Mouse (Mus musculus): ENCODE results near the gene Crim1. TPM values are rescaled to one million over a fixed set of nuclear protein-coding genes. Genes with fewer than 3 reads are reported as not detected.

Gene Crim1
- polyA plus RNA-seq, 1 experiment from 2014 or later, result 0.63 TPM

DNA sequence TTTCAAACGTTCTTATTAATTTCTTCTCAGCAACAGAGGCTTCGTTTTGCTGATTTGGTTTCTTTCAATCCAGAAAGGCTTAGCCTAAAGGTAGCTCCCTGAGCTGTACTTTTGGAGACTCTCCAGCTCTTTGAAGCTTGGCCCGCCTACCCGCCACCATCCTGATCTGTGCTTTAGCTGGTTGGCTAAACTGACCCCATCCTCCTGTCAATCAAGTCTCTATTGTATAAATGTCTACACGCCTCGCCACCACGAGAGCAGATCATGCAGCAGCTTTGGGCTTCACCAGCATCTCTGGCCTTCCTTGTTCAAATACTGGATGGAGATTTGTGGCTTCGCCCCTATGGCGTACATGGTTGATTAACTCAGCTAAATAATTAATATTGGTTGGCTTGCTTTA lies 108.2 kb downstream of the Crim1 start:
- H3K27ac ChIP-seq (replicated peaks), result no peak overlapping the region
- H3K27me3 ChIP-seq, result no peaks in the 10 kb centered on the region
- ATAC-seq (ENCODE audit: insufficient read depth), result no peak
- peaks cover 7% of the 10 kb centered on the region for H3K4me1 ChIP-seq (replicated peaks)
- 77% methylated on average over 9 of the region's 9 CpGs for WGBS (ENCODE audit: insufficient replicate concordance)
- H3K9me3 ChIP-seq (replicated peaks), result no peaks in the 10 kb centered on the region
- H3K9ac ChIP-seq, result no peak overlapping the region
- no peak overlapping the region for H3K4me3 ChIP-seq (replicated peaks)
- H3K36me3 ChIP-seq (replicated peaks), result no peaks in the 10 kb centered on the region
- H3K4me2 ChIP-seq, result no peak overlapping the region

DNA sequence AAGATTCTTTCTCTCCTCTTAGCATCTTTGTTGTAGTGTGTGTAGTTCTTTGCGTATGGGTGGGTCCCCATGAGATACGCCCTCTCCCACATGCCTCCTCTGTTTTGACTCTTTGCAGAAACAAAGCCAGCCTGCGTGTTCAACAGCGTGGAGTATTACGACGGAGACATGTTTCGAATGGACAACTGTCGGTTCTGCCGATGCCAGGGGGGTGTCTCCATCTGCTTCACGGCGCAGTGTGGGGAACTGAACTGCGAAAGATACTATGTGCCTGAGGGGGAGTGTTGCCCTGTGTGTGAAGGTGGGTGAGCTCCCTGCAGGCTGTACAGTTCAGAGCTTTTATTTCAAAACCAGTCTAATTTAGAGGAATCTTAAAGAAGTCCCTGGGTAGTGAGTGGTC lies 113.0 kb downstream of the Crim1 start:
- ATAC-seq (ENCODE audit: insufficient read depth), result no peak
- Histone ChIP-seq H3K9me3 (replicated peaks) (no peaks in the 10 kb centered on the region), H3K27ac (replicated peaks) (no peak overlapping the region), H3K4me2 (no peak overlapping the region), H3K36me3 (replicated peaks) (no peaks in the 10 kb centered on the region), H3K4me1 (replicated peaks) (no peaks in the 10 kb centered on the region), H3K9ac (no peak overlapping the region), H3K27me3 (no peaks in the 10 kb centered on the region), H3K4me3 (replicated peaks) (no peak overlapping the region)
- WGBS (ENCODE audit: insufficient replicate concordance), result 83% methylated on average over 12 of the region's 12 CpGs

DNA sequence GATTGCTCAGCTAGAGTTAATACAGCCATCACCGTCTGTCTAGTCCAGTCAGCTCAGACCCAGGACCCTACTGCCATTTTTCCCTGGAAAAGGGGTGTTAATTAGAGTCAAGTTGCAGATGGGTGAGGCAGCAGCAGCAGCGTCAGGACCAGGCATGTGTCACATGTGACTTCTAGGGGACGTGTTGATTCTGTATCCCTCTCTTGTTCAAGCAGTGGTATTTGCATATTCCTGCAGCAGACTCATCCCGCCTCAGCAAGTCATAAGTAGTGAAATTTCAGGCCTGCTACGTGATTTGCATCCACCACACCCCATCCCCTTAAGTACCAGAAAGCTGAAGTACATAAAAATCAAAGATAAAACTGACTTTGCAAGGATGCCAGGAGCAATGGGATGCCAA lies 113.6 kb downstream of the Crim1 start:
- no peaks in the 10 kb centered on the region for H3K36me3 ChIP-seq (replicated peaks)
- no peak overlapping the region for H3K27ac ChIP-seq (replicated peaks)
- H3K9ac ChIP-seq, result no peak overlapping the region
- no peaks in the 10 kb centered on the region for H3K4me1 ChIP-seq (replicated peaks)
- ATAC-seq (ENCODE audit: insufficient read depth), result no peak
- WGBS (ENCODE audit: insufficient replicate concordance), result 70% methylated on average over 5 of the region's 5 CpGs
- H3K4me2 ChIP-seq, result no peak overlapping the region
- H3K9me3 ChIP-seq (replicated peaks), result no peaks in the 10 kb centered on the region
- H3K27me3 ChIP-seq, result no peaks in the 10 kb centered on the region
- no peak overlapping the region for H3K4me3 ChIP-seq (replicated peaks)

DNA sequence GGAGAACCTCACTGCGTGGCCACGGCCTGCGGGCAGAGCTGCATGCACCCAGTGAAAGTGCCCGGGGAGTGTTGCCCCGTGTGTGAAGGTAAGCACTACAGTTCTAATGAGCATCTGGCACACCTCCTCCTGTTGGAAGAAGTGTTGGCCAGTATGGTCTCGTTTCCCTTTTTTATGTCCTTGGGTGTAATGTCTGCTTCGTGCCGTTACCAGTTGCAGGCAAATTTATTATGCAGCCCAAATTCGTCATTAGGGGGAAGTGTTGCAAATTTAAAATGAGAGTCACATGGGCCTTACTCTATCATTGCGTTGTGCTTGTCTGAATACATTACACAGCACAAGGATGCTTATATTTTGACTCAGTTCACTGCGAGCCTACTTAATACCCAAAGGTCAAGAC lies 115.6 kb downstream of the Crim1 start:
- WGBS (ENCODE audit: insufficient replicate concordance), result 78% methylated on average over 11 of the region's 11 CpGs
- no peak for ATAC-seq (ENCODE audit: insufficient read depth)
- Histone ChIP-seq H3K27ac (replicated peaks) (no peak overlapping the region), H3K27me3 (no peaks in the 10 kb centered on the region), H3K9ac (no peak overlapping the region), H3K4me2 (no peak overlapping the region), H3K36me3 (replicated peaks) (no peaks in the 10 kb centered on the region), H3K4me1 (replicated peaks) (peaks cover 9% of the 10 kb centered on the region), H3K9me3 (replicated peaks) (no peaks in the 10 kb centered on the region), H3K4me3 (replicated peaks) (no peak overlapping the region)

DNA sequence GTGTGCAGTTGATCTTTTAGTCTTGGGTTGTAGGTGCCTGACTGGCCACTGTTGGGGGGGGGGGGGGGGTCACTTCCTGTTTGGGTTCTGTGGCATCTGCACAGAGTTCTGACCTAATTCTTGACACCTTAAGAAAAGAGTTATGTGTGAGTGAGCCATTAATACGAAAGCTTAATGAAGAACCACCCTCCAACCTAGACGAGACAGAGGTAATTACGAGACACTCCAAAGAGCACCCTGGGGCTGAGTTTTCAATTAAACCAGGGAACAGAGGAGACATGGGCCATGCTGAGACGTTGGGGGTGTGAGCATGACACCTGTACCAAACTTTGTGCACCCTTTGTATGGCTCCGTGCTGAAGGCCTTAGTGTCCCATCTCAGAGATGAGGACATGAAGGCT lies 117.3 kb downstream of the Crim1 start:
- Histone ChIP-seq H3K27me3 (no peaks in the 10 kb centered on the region), H3K36me3 (replicated peaks) (no peaks in the 10 kb centered on the region), H3K4me3 (replicated peaks) (no peak overlapping the region), H3K27ac (replicated peaks) (no peak overlapping the region), H3K9ac (no peak overlapping the region), H3K9me3 (replicated peaks) (no peaks in the 10 kb centered on the region), H3K4me2 (no peak overlapping the region), H3K4me1 (replicated peaks) (peaks cover 16% of the 10 kb centered on the region)
- ATAC-seq (ENCODE audit: insufficient read depth), result no peak
- 74% methylated on average over 5 of the region's 5 CpGs for WGBS (ENCODE audit: insufficient replicate concordance)

DNA sequence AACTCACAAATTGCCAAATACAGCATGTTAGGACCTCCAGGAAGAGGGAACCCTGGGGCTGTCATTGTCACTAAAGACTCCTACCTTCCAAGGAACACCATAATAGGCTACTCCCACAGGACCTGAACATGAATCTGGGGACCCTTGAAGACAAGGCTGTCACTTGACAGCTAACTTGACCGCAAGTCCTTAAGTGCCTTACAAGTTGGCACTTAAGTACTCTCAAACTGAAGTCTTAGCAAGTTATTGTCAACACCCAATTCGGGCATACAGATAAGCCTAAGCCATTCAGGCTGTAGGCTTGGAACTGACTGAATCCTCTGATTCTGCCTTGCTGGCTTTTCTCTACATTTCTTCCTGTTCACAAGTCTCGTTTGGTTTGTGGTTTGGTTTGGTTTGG lies 118.8 kb downstream of the Crim1 start:
- H3K9ac ChIP-seq, result no peak overlapping the region
- peaks cover 18% of the 10 kb centered on the region for H3K4me1 ChIP-seq (replicated peaks)

DNA sequence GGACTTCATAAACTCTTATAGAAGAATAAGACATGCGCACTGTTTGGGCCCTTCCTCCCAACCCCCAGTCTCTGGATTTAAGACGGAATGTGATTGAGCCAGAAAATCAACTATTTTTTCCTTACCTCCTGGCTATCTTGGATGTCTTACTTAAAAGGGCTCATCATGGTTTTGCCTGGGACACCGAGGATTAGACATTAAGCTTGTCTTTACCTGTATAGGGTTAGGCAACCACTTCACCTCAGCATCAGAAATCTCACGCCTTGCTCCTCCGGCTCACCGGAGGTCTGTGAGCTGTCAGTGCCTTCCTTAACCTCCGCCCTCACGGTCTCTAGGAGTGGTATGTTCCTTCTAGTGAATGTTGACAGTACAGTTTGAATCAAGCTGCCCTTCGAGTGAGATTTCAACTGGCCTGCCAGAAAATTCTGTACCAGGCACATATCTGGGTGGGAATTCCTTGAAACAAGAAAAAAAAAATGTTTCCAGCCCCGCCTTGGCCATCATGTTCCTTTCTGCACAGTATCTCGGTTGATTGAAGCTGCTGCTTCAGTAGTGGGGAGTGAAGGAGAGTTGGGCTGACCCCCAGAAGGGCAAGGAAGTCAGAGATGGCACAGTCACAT lies 121.3 kb downstream of the Crim1 start:
- H3K27me3 ChIP-seq, result no peaks in the 10 kb centered on the region
- no peak overlapping the region for H3K27ac ChIP-seq (replicated peaks)
- ATAC-seq (ENCODE audit: insufficient read depth), result no peak
- no peak overlapping the region for H3K9ac ChIP-seq
- no peaks in the 10 kb centered on the region for H3K36me3 ChIP-seq (replicated peaks)
- H3K4me2 ChIP-seq, result no peak overlapping the region
- no peaks in the 10 kb centered on the region for H3K9me3 ChIP-seq (replicated peaks)
- 71% methylated on average over 11 of the region's 11 CpGs for WGBS (ENCODE audit: insufficient replicate concordance)
- H3K4me3 ChIP-seq (replicated peaks), result no peak overlapping the region
- H3K4me1 ChIP-seq (replicated peaks), result peaks cover 25% of the 10 kb centered on the region

More for the DNA sequence above, 118.8 kb downstream of the Crim1 start:
- no peak for ATAC-seq (ENCODE audit: insufficient read depth)
- H3K4me2 ChIP-seq, result no peak overlapping the region
- H3K9me3 ChIP-seq (replicated peaks), result no peaks in the 10 kb centered on the region
- H3K27ac ChIP-seq (replicated peaks), result no peak overlapping the region
- no peaks in the 10 kb centered on the region for H3K27me3 ChIP-seq
- H3K4me3 ChIP-seq (replicated peaks), result no peak overlapping the region
- 47% methylated on average over 3 of the region's 3 CpGs for WGBS (ENCODE audit: insufficient replicate concordance)
- no peaks in the 10 kb centered on the region for H3K36me3 ChIP-seq (replicated peaks)

DNA sequence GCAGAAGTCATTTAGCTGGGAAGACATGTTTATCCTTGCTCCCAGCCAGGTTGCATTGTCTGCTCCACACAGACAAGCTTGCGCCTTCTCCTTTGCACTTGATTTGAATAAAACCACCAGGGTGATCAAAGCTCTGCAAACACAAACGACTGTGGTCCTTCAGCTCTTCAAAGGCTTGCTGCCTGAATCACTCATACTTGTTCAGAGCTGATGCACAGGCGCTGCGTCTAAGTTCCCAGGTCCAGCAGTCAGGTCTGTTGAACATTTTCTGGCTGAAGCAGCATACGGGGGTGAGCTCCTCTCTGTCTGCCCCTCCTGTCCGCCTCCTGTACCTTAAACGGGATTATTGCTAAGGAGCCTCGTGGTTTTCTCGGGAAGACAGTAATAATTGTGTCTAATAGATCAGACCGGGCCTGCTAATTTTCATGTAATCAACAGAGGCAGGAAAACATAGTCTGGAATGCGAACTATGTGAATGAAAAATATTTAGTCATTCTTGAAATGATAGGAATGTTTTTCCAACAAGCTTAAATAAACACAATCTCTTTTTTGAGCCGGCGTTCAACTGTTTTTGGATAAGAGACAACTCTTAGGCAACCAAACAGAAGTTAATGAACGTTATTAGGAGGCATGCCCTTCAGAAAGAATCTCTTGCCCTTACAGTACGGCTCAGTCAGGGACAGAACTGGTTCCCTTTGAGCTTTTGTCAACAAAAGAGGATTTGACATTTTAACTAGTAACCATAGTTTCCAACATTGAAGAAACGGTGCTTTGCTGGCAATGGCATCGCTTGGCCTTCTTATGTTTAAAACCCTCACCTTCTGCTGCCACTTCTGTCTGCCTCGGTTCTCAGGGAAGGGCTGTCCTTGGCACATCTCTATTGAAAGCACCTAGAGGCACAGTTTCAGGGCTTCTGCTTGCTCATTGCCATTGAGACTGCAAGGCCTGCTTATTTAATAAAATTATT lies 122.6 kb downstream of the Crim1 start:
- ATAC-seq (ENCODE audit: insufficient read depth), result no peak

GRCm38 (mm10) chr17:78325761-78326332 lies 125.8 kb downstream of the Crim1 start:
- Histone ChIP-seq H3K27ac (replicated peaks) (peak overlapping the region; percentile 59), H3K9me3 (replicated peaks) (no peaks in the 10 kb centered on the region), H3K9ac (no peak overlapping the region), H3K4me3 (replicated peaks) (no peak overlapping the region), H3K4me2 (no peak overlapping the region), H3K36me3 (replicated peaks) (no peaks in the 10 kb centered on the region), H3K27me3 (no peaks in the 10 kb centered on the region), H3K4me1 (replicated peaks) (peaks cover 45% of the 10 kb centered on the region)
- WGBS (ENCODE audit: insufficient replicate concordance), result 74% methylated on average over 7 of the region's 7 CpGs
- no peak for ATAC-seq (ENCODE audit: insufficient read depth)

More for the DNA sequence above, 122.6 kb downstream of the Crim1 start:
- no peaks in the 10 kb centered on the region for H3K9me3 ChIP-seq (replicated peaks)
- H3K4me3 ChIP-seq (replicated peaks), result no peak overlapping the region
- no peaks in the 10 kb centered on the region for H3K36me3 ChIP-seq (replicated peaks)
- no peaks in the 10 kb centered on the region for H3K27me3 ChIP-seq
- WGBS (ENCODE audit: insufficient replicate concordance), result 70% methylated on average over 18 of the region's 18 CpGs
- peaks cover 37% of the 10 kb centered on the region for H3K4me1 ChIP-seq (replicated peaks)
- 0 out of 2 replicates have a peak overlapping the region, but pooled peaks have one; percentile 9 for H3K27ac ChIP-seq (replicated peaks)
- no peak overlapping the region for H3K4me2 ChIP-seq
- no peak overlapping the region for H3K9ac ChIP-seq

- no peaks in the 10 kb centered on the region for H3K9me3 ChIP-seq (replicated peaks)
- no peak overlapping the region for H3K9ac ChIP-seq
- no peak overlapping the region for H3K4me2 ChIP-seq
- no peaks in the 10 kb centered on the region for H3K27me3 ChIP-seq
- H3K4me3 ChIP-seq (replicated peaks), result no peak overlapping the region
- ATAC-seq (ENCODE audit: insufficient read depth), result no peak
- 67% methylated on average over 2 of the region's 2 CpGs for WGBS (ENCODE audit: insufficient replicate concordance)
- peak overlapping the region; percentile 59 for H3K27ac ChIP-seq (replicated peaks)
- H3K4me1 ChIP-seq (replicated peaks), result peaks cover 47% of the 10 kb centered on the region
- H3K36me3 ChIP-seq (replicated peaks), result no peaks in the 10 kb centered on the region
Observed at GRCm38 (mm10) chr17:78326381-78326780, 126.3 kb downstream of the Crim1 start.

DNA sequence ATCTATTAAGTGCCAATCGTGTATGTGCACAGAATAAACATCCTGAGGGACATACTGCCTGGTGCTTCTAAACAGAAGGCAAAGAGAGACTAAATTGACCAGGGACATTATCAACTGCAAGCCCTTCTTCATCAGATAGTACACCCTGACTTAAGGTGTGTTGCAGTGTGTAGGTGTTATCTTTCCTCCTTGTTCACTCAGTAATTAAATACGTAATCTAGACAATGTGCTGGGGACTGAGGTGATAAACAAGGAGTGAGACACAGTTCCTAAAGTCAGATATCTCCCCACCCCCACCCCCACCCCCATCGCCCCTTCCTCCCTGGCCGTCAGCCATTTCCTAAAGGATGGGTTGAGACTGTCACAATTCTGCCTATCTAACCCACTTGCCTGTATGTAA lies 127.1 kb downstream of the Crim1 start:
- 21% methylated on average over 4 of the region's 4 CpGs for WGBS (ENCODE audit: insufficient replicate concordance)
- Histone ChIP-seq H3K4me1 (replicated peaks) (peaks cover 46% of the 10 kb centered on the region), H3K4me3 (replicated peaks) (no peak overlapping the region), H3K27me3 (no peaks in the 10 kb centered on the region), H3K4me2 (no peak overlapping the region), H3K36me3 (replicated peaks) (no peaks in the 10 kb centered on the region), H3K9ac (no peak overlapping the region), H3K27ac (replicated peaks) (peak overlapping the region; percentile 59), H3K9me3 (replicated peaks) (no peaks in the 10 kb centered on the region)
- peak; percentile 33; the same call in 1 of the 2 replicates for ATAC-seq (ENCODE audit: insufficient read depth)
